Mouse (Mus musculus) forebrain, embryonic 11.5 days (tissue): ENCODE data around the gene Ccnh. TPM values are rescaled to one million over a fixed set of nuclear protein-coding genes. Genes with fewer than 3 reads are reported as not detected.
A peak's percentile ranks its signal among the peaks of the same experiment; 100 is the strongest.
"Not testable (repeated sequence)": the region's sequence is repeated elsewhere in the genome, so short reads cannot be mapped to it uniquely, and the experiment has no call there.

Source experiments
- ATAC-seq: fragments of 200-750 bp; cut with Nextera tagmentation; replicated peaks from 2 replicates; pipeline ENCODE4 v1.8.0; 2017; ENCODE audit warnings: moderate TSS enrichment; ENCODE audit not compliant: low FRiP score
- DNase-seq: peaks from one replicate; pipeline ENCODE4 v3.0.0-alpha.2; 2017; ENCODE audit warnings: low spot score
- H3K27ac ChIP-seq: fragments of 300-500 bp; sonication (generic); 2 replicates; pipeline ENCODE4 v1.5.1; 2014; ENCODE audit warnings: low read depth, low read length
- H3K27me3 ChIP-seq: fragments of 300-500 bp; sonication (generic); 2 replicates; pipeline ENCODE4 v1.6.1; 2014; ENCODE audit warnings: mild to moderate bottlenecking, low read length, mixed read lengths; ENCODE audit not compliant: control insufficient read depth, insufficient read depth
- H3K36me3 ChIP-seq: fragments of 300-500 bp; sonication (generic); 2 replicates; pipeline ENCODE4 v1.6.1; 2014; ENCODE audit warnings: mild to moderate bottlenecking, low read length, moderate library complexity, mixed read lengths; ENCODE audit not compliant: control insufficient read depth, insufficient read depth
- H3K4me1 ChIP-seq: fragments of 300-500 bp; sonication (generic); replicated peaks from 2 replicates; pipeline ENCODE4 v1.6.1; 2014; ENCODE audit warnings: low read length, mixed read lengths; ENCODE audit not compliant: control insufficient read depth, insufficient read depth
- H3K4me2 ChIP-seq: fragments of 300-500 bp; sonication (generic); 2 replicates; pipeline ENCODE4 v1.6.1; 2014; ENCODE audit warnings: low read depth, mild to moderate bottlenecking, low read length, moderate library complexity, mixed read lengths; ENCODE audit not compliant: severe bottlenecking
- H3K4me3 ChIP-seq: fragments of 300-500 bp; sonication (generic); 2 replicates; pipeline ENCODE4 v1.5.1; 2014; ENCODE audit warnings: low read depth, low read length
- H3K9ac ChIP-seq: fragments of 300-500 bp; sonication (generic); 2 replicates; pipeline ENCODE4 v1.6.1; 2014; ENCODE audit warnings: low read length
- H3K9me3 ChIP-seq: fragments of 300-500 bp; sonication (generic); 2 replicates; pipeline ENCODE4 v1.6.1; 2016; ENCODE audit warnings: low read length, mixed read lengths; ENCODE audit not compliant: control insufficient read depth
- WGBS: fragments of 180-500 bp; shearing (Covaris S2); extraction: QIAGEN DNeasy Blood & Tissue Kit; methylation state at CpG from one replicate; pipeline ENCODE4 v1.1.7; 2014; 5-methylcytosine and 5-hydroxymethylcytosine counted together
- polyA plus RNA-seq: library from polyadenylated mRNA; unstranded; fragments of >200 nt; fragmentation: Nextera tagmentation; extraction: Ambion mirVana; gene quantifications from 2 replicates; pipeline ENCODE4 v1.2.1, GENCODE M21; 2014

Gene Ccnh
- 121 and 122 TPM in 2 replicates for polyA plus RNA-seq

- 2% methylated on average over 44 of the region's 44 CpGs for WGBS
- H3K27me3 ChIP-seq = no peaks in the 10 kb centered on the region
- ATAC-seq = peak; percentile 98
Observed at GRCm38 (mm10) chr13:85188903-85189643, at the start of gene Ccnh. Gene Ccnh (plus strand): TSS chr13:85189408.

DNA sequence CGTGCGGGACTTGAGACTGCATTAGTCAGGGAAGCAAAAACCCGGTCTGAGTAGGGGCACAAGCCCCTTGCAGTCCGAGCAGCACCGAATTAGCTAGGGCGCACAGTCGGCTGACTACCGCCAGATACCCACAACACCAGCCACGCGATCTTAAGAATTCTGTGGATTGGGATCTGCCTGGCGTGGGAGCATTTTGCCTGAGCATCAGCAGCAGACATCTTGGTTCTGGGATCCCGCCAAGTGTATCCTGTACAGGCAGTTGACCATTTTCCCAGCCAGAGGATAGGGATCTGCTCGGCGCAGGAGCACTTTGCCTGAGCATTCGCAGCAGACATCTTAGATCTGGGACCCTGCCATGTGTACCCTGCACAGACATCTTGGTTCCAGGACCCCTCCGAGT, 45.8 kb upstream of the Ccnh start:
- H3K4me1 ChIP-seq, DNase-seq, H3K4me3 ChIP-seq, H3K27ac ChIP-seq, H3K9me3 ChIP-seq, H3K27me3 ChIP-seq, ATAC-seq, H3K9ac ChIP-seq, H3K4me2 ChIP-seq, H3K36me3 ChIP-seq: not testable (repeated sequence)
- WGBS = 94% methylated on average over 16 of the region's 16 CpGs

More at GRCm38 (mm10) chr13:85188903-85189643, at the start of gene Ccnh:
- Histone ChIP-seq H3K4me1 (no peaks in the 10 kb centered on the region), H3K4me2 (peak within 1 kb of the TSS; percentile 78), H3K9ac (peak within 1 kb of the TSS; percentile 75), H3K27ac (0 out of 2 replicates have a peak within 1 kb of the TSS, but pooled peaks have one; percentile 14), H3K9me3 (no peaks in the 10 kb centered on the region), H3K4me3 (peak within 1 kb of the TSS; percentile 68), H3K36me3 (peaks cover 2% of the 10 kb centered on the region; the same call in 1 of the 2 replicates)
- peak; percentile 95 for DNase-seq

DNA sequence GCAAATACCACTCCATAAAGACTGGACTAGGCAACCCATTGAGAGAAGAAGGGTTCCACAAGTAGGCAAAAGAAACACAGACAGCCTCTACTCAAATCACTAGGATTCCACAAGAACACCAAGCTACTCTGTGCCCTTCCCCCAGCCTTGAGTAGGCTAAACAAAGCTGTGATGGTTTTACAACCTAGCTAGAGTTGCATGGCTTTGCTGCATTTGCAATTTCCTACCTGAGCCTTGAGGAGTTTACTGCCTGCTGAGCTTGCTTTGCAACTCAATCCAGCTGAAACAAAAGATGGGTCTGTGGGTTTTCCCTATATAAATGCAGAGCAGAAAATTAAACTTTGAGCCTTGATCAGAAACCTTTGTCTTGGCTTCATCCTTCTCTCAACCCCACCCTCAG, 42.7 kb upstream of the Ccnh start:
- Histone ChIP-seq H3K4me2 (no peak overlapping the region), H3K9ac (no peak overlapping the region), H3K27me3 (no peaks in the 10 kb centered on the region), H3K36me3 (no peaks in the 10 kb centered on the region), H3K4me3 (no peak overlapping the region), H3K9me3 (no peaks in the 10 kb centered on the region), H3K27ac (no peak overlapping the region), H3K4me1 (no peaks in the 10 kb centered on the region)
- DNase-seq (no peak), ATAC-seq (no peak)

DNA sequence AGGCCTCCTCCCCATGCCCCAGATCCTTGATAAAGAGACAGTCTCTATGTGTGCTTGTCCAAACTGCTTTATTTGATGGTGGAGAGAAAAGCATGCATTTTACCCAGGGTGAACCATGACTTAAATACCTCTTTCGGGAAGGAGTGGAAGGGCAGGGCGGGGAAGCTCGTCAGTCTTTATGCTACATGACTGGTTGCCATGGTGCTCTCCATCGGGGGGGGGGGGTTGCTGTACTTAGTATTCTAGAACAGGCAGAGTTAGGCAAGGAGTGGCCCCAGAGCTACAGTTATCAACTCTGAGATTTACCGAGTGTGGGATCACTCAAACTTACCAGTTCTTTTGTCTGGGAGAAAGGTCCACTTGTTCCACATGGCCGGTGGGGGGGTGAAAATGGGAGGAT, 34.5 kb upstream of the Ccnh start:
- Histone ChIP-seq H3K4me2 (no peak overlapping the region), H3K9me3 (no peaks in the 10 kb centered on the region), H3K27me3 (no peaks in the 10 kb centered on the region), H3K36me3 (no peaks in the 10 kb centered on the region), H3K9ac (no peak overlapping the region), H3K4me3 (no peak overlapping the region), H3K4me1 (no peaks in the 10 kb centered on the region), H3K27ac (no peak overlapping the region)
- no peak for DNase-seq
- no peak for ATAC-seq
- 78% methylated on average over 6 of the region's 6 CpGs for WGBS

- Histone ChIP-seq H3K27me3 (no peaks in the 10 kb centered on the region), H3K9me3 (no peaks in the 10 kb centered on the region), H3K27ac (no peak overlapping the region), H3K4me1 (no peaks in the 10 kb centered on the region), H3K36me3 (no peaks in the 10 kb centered on the region), H3K9ac (no peak overlapping the region), H3K4me3 (no peak overlapping the region), H3K4me2 (no peak overlapping the region)
- no peak for ATAC-seq
- DNase-seq = no peak
- WGBS = 86% methylated on average over 2 of the region's 2 CpGs
Observed at GRCm38 (mm10) chr13:85159971-85160370, 29.2 kb upstream of the Ccnh start.

DNA sequence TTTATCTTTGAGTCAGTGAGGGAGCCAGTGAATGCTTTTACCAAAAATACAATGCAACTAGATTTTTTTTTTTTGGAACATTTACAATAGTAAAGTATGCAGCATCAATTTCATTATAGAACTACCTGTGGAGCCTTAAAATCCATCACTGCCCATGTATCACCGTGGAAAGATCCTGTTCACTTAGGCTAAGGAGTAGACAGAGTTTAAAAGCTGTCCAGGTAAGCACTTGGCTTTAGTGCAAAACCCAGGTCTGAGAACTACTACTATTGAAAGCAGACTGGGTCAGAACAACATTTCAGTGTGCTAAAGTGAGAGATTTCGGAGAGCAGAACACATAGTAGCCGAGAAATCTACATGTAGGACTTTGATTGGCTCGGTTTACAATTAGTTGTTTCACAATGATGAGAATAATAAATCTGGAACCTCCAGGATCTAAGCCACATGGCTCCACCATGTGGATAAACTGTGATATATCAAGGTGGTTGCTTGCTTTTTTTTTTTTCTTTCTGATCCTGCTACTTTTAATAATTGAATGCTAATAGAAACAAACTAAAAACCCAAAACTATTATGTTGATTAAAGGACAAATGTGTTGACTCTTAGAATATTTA, 24.6 kb upstream of the Ccnh start:
- H3K36me3 ChIP-seq = no peaks in the 10 kb centered on the region
- H3K27ac ChIP-seq = no peak overlapping the region
- no peak overlapping the region for H3K9ac ChIP-seq
- peak; percentile 40; the same call in 1 of the 2 replicates for ATAC-seq
- WGBS = 42% methylated on average over 4 of the region's 4 CpGs
- no peak for DNase-seq
- H3K4me3 ChIP-seq = no peak overlapping the region
- no peaks in the 10 kb centered on the region for H3K9me3 ChIP-seq
- no peaks in the 10 kb centered on the region for H3K27me3 ChIP-seq
- no peak overlapping the region for H3K4me2 ChIP-seq
- no peaks in the 10 kb centered on the region for H3K4me1 ChIP-seq

- Histone ChIP-seq H3K36me3 (peaks cover 2% of the 10 kb centered on the region; the same call in 1 of the 2 replicates), H3K4me1 (no peaks in the 10 kb centered on the region), H3K27me3 (no peaks in the 10 kb centered on the region), H3K4me2 (peak overlapping the region; percentile 78), H3K27ac (0 out of 2 replicates have a peak overlapping the region, but pooled peaks have one; percentile 14), H3K9me3 (no peaks in the 10 kb centered on the region), H3K9ac (peak overlapping the region; percentile 75), H3K4me3 (peak overlapping the region; percentile 68)
- DNase-seq = no peak
- peak; percentile 77 for ATAC-seq
- 3% methylated on average over 17 of the region's 17 CpGs for WGBS
Observed at GRCm38 (mm10) chr13:85189644-85190121, 475 bp downstream of the Ccnh start.

DNA sequence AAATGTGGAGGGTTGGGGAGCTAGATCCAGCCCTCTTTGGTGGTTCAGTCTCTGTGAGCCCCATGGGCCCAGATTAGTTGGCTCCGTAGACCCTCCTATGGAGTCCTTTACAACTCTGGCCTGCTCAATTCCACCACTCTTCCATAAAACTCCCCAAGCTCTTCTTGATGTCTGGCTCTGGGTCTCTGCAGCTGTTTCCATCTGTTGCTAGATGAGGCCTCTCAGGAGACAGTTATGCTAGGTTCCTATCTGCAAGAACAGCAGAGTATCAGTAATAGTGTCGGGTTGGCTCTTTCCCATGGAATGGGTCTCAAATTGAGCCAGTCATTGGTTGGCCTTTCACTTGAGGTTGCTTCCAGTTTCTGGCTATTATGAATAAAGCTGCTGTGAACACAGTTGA, 2.0 kb downstream of the Ccnh start:
- H3K9ac ChIP-seq = no peak overlapping the region
- no peaks in the 10 kb centered on the region for H3K27me3 ChIP-seq
- H3K4me3 ChIP-seq = no peak overlapping the region
- no peaks in the 10 kb centered on the region for H3K4me1 ChIP-seq
- no peak overlapping the region for H3K4me2 ChIP-seq
- peaks cover 2% of the 10 kb centered on the region; the same call in 1 of the 2 replicates for H3K36me3 ChIP-seq
- H3K9me3 ChIP-seq = no peaks in the 10 kb centered on the region
- ATAC-seq = no peak
- H3K27ac ChIP-seq = no peak overlapping the region
- DNase-seq = no peak
- WGBS = 98% methylated on average over 2 of the region's 2 CpGs
